Mouse (Mus musculus) kidney, embryonic 14.5 days (tissue): ENCODE measurements around the gene Foxn3. TPM values are rescaled to one million over a fixed set of nuclear protein-coding genes. Genes with fewer than 3 reads are reported as not detected.

Experiments used
- ATAC-seq: fragments of 200-750 bp; cut with Nextera tagmentation; 2 replicates; pipeline ENCODE4 v1.8.0; 2017; ENCODE audit warnings: moderate number of reproducible peaks, mild to moderate bottlenecking, moderate TSS enrichment, moderate library complexity; ENCODE audit not compliant: low FRiP score, low TSS enrichment
- H3K27ac ChIP-seq: fragments of 300-500 bp; sonication (generic); 2 replicates; pipeline ENCODE4 v1.5.1; 2014; ENCODE audit warnings: low read depth, mild to moderate bottlenecking, low read length, moderate library complexity, mixed read lengths
- H3K27me3 ChIP-seq: fragments of 300-500 bp; sonication (generic); 2 replicates; pipeline ENCODE4 v1.6.1; 2014; ENCODE audit warnings: mild to moderate bottlenecking, low read length; ENCODE audit not compliant: control insufficient read depth, insufficient read depth
- H3K36me3 ChIP-seq: fragments of 300-500 bp; sonication (generic); 2 replicates; pipeline ENCODE4 v1.6.1; 2014; ENCODE audit warnings: low read length, mixed read lengths; ENCODE audit not compliant: control insufficient read depth, insufficient read depth
- H3K4me1 ChIP-seq: fragments of 300-500 bp; sonication (generic); 2 replicates; pipeline ENCODE4 v1.6.1; 2014; ENCODE audit warnings: low read length, mixed read lengths; ENCODE audit not compliant: control insufficient read depth, insufficient read depth
- H3K4me2 ChIP-seq: fragments of 300-500 bp; sonication (generic); replicated peaks from 2 replicates; pipeline ENCODE4 v1.6.1; 2014; ENCODE audit warnings: low read depth, mild to moderate bottlenecking, low read length
- H3K4me3 ChIP-seq: fragments of 300-500 bp; sonication (generic); 2 replicates; pipeline ENCODE4 v1.5.1; 2014; ENCODE audit warnings: mild to moderate bottlenecking, low read length
- H3K9ac ChIP-seq: fragments of 300-500 bp; sonication (generic); 2 replicates; pipeline ENCODE4 v1.6.1; 2014; ENCODE audit warnings: low read depth, mild to moderate bottlenecking, low read length, moderate library complexity
- H3K9me3 ChIP-seq: fragments of 300-500 bp; sonication (generic); 2 replicates; pipeline ENCODE4 v1.6.1; 2016; ENCODE audit warnings: low read length; ENCODE audit not compliant: control insufficient read depth
- WGBS: fragments of 180-500 bp; shearing (Covaris S2); extraction: QIAGEN DNeasy Blood & Tissue Kit; methylation state at CpG from one replicate; pipeline ENCODE4 v1.1.7; 2014; 5-methylcytosine and 5-hydroxymethylcytosine counted together
- polyA plus RNA-seq: library from polyadenylated mRNA; unstranded; fragments of >200 nt; fragmentation: Nextera tagmentation; extraction: Ambion mirVana; gene quantifications from 2 replicates; pipeline ENCODE4 v1.2.1, GENCODE M21; 2014

Foxn3 gene
- polyA plus RNA-seq, 1 experiment from 2014 or later: 70.2 TPM

DNA sequence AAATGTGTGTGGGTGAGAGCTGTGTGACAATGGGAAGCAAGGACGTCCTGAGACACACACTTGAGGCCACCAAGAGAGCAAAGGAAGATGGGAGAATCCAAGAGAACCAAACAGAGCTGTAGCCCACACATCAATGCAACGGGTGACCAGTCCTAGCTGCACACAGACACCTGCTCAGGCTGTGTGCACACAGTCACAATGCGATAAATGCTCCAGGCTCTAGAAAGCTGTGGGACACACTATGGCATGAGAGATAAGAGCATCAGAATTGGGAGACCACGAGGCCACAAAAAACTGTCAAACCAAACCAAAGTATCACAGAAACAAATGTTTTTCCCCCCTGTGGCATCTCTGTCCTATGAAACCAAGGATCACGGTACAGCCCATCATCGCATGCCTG lies 319.1 kb downstream of the Foxn3 start:
- H3K36me3 ChIP-seq: no peaks in the 10 kb centered on the region
- 0 out of 2 replicates have a peak, but pooled peaks cover 4% of the 10 kb centered on the region for H3K4me1 ChIP-seq
- no peak for ATAC-seq
- H3K27me3 ChIP-seq: no peaks in the 10 kb centered on the region
- H3K4me3 ChIP-seq: no peak overlapping the region
- H3K4me2 ChIP-seq: no peak overlapping the region
- H3K9me3 ChIP-seq: no peaks in the 10 kb centered on the region
- no peak overlapping the region for H3K9ac ChIP-seq
- 92% methylated on average over 6 of the region's 6 CpGs for WGBS
- H3K27ac ChIP-seq: no peak overlapping the region

DNA sequence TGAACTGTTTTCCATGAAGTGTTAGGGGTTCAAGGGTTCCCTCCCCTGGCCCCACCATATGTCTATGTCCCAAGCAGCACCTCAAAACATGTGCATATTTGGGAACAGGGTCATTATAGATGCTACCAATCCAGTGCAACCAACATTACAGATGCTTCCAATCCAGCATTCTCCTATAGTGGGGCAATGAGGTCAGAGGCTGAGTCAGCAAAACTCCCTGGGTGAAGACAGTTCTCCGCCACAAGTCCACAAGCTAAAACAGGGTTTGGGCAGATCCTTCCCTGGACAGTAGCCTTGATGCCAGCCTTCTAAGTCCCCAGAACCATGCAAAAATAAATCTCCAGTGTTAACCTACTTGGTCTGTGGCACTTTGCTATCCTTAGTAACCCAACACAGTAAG lies 320.1 kb downstream of the Foxn3 start:
- no peaks in the 10 kb centered on the region for H3K36me3 ChIP-seq
- 79% methylated on average over 1 of the region's 1 CpGs for WGBS

DNA sequence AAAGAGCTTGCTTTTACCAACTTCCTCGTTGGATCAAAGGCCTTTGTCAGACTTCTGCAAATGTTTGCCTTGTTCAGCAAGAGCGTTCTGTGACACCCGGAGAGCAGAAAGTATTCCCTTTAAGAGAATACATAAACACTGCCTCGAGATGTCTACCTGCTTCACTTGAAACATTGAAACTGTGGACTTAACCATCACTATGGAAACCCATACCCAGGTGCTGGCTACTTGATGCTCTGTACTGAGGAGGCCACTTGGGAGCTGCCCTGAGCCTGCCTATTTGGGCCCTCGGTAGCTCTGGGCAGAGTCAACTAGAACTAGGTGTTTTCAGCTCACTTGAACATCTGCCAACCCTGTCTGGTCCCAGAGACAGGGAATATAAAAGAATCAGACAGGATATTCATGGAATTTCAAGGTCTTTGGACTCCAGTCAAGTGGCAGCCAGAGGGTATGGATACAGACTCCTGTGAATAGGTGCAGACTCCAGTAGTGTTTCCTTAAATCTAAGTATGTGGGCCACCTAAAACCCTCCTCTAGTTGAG lies 323.1 kb downstream of the Foxn3 start:
- H3K36me3 ChIP-seq: no peaks in the 10 kb centered on the region
- H3K4me3 ChIP-seq: no peak overlapping the region
- no peaks in the 10 kb centered on the region for H3K27me3 ChIP-seq
- H3K4me1 ChIP-seq: no peaks in the 10 kb centered on the region
- H3K9me3 ChIP-seq: no peaks in the 10 kb centered on the region
- H3K27ac ChIP-seq: no peak overlapping the region
- no peak overlapping the region for H3K9ac ChIP-seq
- WGBS: 76% methylated on average over 5 of the region's 5 CpGs
- ATAC-seq: no peak
- H3K4me2 ChIP-seq: no peak overlapping the region

More for the DNA sequence above, 320.1 kb downstream of the Foxn3 start:
- Histone ChIP-seq H3K27ac (no peak overlapping the region), H3K4me3 (no peak overlapping the region), H3K27me3 (no peaks in the 10 kb centered on the region), H3K4me2 (no peak overlapping the region), H3K4me1 (0 out of 2 replicates have a peak, but pooled peaks cover 4% of the 10 kb centered on the region), H3K9me3 (no peaks in the 10 kb centered on the region), H3K9ac (no peak overlapping the region)
- ATAC-seq: no peak

- H3K36me3 ChIP-seq: no peaks in the 10 kb centered on the region
- no peaks in the 10 kb centered on the region for H3K27me3 ChIP-seq
- H3K9ac ChIP-seq: no peak overlapping the region
- H3K27ac ChIP-seq: no peak overlapping the region
- H3K4me2 ChIP-seq: no peak overlapping the region
- WGBS: 81% methylated on average over 11 of the region's 11 CpGs
- no peaks in the 10 kb centered on the region for H3K4me1 ChIP-seq
- no peaks in the 10 kb centered on the region for H3K9me3 ChIP-seq
- ATAC-seq: no peak
- no peak overlapping the region for H3K4me3 ChIP-seq
These were observed 323.6 kb downstream of the Foxn3 start for GRCm38 (mm10) chr12:99239735-99240134.

DNA sequence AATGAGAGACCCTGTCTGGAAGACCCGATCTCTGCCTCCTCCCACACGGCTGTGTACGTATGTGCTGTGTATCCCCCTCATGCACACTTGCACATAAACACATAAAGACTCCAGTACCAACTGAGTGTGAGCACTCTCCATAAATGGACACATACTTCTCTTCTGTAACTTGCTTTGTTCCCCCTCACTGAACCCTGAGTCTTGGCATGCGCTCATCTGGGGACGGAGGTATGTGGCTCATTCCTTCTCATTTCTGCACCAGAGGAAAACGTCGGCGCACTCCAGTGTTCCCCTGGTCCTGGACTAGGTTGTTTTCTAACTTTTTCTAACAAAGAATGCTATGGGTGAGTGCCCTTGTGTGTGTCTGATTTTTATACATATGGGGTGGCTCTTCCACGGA lies 325.9 kb downstream of the Foxn3 start:
- no peaks in the 10 kb centered on the region for H3K27me3 ChIP-seq
- no peak for ATAC-seq
- WGBS: 83% methylated on average over 9 of the region's 9 CpGs
- H3K36me3 ChIP-seq: no peaks in the 10 kb centered on the region
- H3K4me1 ChIP-seq: no peaks in the 10 kb centered on the region
- no peak overlapping the region for H3K4me2 ChIP-seq
- no peak overlapping the region for H3K4me3 ChIP-seq
- no peak overlapping the region for H3K27ac ChIP-seq
- no peaks in the 10 kb centered on the region for H3K9me3 ChIP-seq
- no peak overlapping the region for H3K9ac ChIP-seq

DNA sequence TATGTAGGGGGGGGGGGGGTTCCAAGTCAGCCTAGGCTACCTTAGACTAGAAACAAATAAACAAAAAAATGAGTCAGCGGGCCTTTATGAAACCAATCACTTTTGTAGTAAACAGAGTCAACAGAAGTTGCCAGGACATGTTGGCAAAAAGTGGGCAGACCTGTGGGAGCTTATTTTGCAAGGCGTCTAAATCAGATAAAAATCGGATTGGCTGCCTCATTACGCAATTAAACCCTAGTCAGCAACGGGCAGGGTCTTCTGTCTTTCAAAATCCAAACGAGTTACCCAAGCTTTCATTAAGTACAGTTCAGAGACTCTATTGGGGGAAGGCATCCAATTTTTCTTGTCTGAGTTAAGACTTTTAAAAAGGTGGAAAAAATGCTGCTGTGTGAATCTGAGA lies 329.0 kb downstream of the Foxn3 start:
- 78% methylated on average over 6 of the region's 6 CpGs for WGBS

DNA sequence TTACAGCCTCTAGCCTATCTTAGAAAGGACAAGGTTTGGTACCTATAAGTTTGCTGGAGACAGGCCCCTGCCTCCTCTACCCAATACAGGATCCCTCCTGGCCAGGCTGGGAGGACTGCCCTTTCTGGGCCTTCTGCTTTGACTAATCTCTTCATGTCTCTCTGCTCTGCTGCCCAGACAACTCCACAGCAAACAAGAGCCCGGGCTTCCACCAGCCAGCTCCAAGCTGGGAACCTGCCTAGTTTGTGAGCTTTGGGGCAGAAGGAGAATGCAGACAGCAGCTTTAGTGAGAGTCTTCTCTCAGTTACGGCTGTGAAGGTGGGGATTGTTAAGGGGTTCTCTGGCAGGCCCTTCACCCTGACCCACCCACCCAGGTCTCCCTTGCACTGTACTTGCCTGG lies 330.0 kb downstream of the Foxn3 start:
- WGBS: 73% methylated on average over 2 of the region's 2 CpGs
- Histone ChIP-seq H3K9me3 (no peaks in the 10 kb centered on the region), H3K27ac (no peak overlapping the region), H3K4me3 (no peak overlapping the region), H3K4me2 (no peak overlapping the region), H3K4me1 (no peaks in the 10 kb centered on the region), H3K27me3 (no peaks in the 10 kb centered on the region), H3K36me3 (no peaks in the 10 kb centered on the region), H3K9ac (no peak overlapping the region)
- ATAC-seq: no peak

More for the DNA sequence above, 329.0 kb downstream of the Foxn3 start:
- ATAC-seq: no peak
- H3K9ac ChIP-seq: no peak overlapping the region
- no peaks in the 10 kb centered on the region for H3K36me3 ChIP-seq
- no peaks in the 10 kb centered on the region for H3K27me3 ChIP-seq
- no peaks in the 10 kb centered on the region for H3K9me3 ChIP-seq
- no peak overlapping the region for H3K4me2 ChIP-seq
- no peaks in the 10 kb centered on the region for H3K4me1 ChIP-seq
- H3K4me3 ChIP-seq: no peak overlapping the region
- no peak overlapping the region for H3K27ac ChIP-seq

- no peak overlapping the region for H3K4me3 ChIP-seq
- 84% methylated on average over 9 of the region's 9 CpGs for WGBS
- no peak overlapping the region for H3K4me2 ChIP-seq
These were observed 330.9 kb downstream of the Foxn3 start for GRCm38 (mm10) chr12:99232478-99232877.

DNA sequence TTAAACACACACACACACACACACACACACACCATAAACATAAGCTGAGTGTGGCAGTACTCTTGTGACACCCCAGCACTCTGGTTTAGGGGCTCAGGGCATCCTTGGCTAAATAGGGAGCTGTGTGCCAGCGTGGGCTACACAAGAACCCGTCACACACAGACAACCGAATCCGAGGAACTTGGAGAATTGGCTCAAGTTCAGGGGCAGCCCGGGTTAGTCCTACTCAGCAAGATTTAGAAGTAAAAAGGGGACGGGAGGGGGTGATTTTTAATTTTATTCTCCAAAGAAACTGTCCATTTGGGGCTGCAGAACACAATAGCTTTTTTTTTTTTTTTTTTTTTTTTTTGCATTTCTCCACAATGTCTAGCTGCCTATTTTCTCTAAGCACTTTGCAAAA lies 332.1 kb downstream of the Foxn3 start:
- no peak overlapping the region for H3K4me3 ChIP-seq
- WGBS: 79% methylated on average over 6 of the region's 6 CpGs
- H3K9me3 ChIP-seq: no peaks in the 10 kb centered on the region
- no peaks in the 10 kb centered on the region for H3K4me1 ChIP-seq
- H3K27me3 ChIP-seq: no peaks in the 10 kb centered on the region
- no peak overlapping the region for H3K27ac ChIP-seq
- no peaks in the 10 kb centered on the region for H3K36me3 ChIP-seq
- no peak overlapping the region for H3K9ac ChIP-seq
- H3K4me2 ChIP-seq: no peak overlapping the region
- no peak for ATAC-seq

More at GRCm38 (mm10) chr12:99232478-99232877, 330.9 kb downstream of the Foxn3 start:
- no peaks in the 10 kb centered on the region for H3K36me3 ChIP-seq
- no peaks in the 10 kb centered on the region for H3K27me3 ChIP-seq
- H3K9ac ChIP-seq: no peak overlapping the region
- H3K9me3 ChIP-seq: no peaks in the 10 kb centered on the region
- ATAC-seq: no peak
- no peak overlapping the region for H3K27ac ChIP-seq
- H3K4me1 ChIP-seq: no peaks in the 10 kb centered on the region
